Mouse (Mus musculus): ENCODE results near the gene Olfr394. TPM values are rescaled to one million over a fixed set of nuclear protein-coding genes. Genes with fewer than 3 reads are reported as not detected.
"Not testable (repeated sequence)": the region's sequence is repeated elsewhere in the genome, so short reads cannot be mapped to it uniquely, and the experiment has no call there.

The Olfr394 gene
- not detected in 2 replicates for polyA plus RNA-seq (2015; fragmentation: Nextera tagmentation; extraction: Ambion mirVana)

GRCm38 (mm10) chr11:73890671-73891070, at the start of gene Olfr394:
Olfr394 (minus strand) TSS chr11:73890771.
- Histone ChIP-seq H3K9ac (no peak within 1 kb of the TSS), H3K27ac (no peak within 1 kb of the TSS), H3K9me3 (replicated peaks) (no peaks in the 10 kb centered on the region), H3K4me3 (replicated peaks) (no peak within 1 kb of the TSS), H3K27me3 (no peaks in the 10 kb centered on the region), H3K36me3 (no peaks in the 10 kb centered on the region), H3K4me2 (no peak within 1 kb of the TSS), H3K4me1 (replicated peaks) (no peaks in the 10 kb centered on the region)
- no peak for DNase-seq
- no peak for ATAC-seq (ENCODE audit: low read depth)
- WGBS (ENCODE audit: insufficient replicate concordance) = 53% methylated on average over 1 of the region's 1 CpGs

GRCm38 (mm10) chr11:73936377-73936776, 45.8 kb upstream of the Olfr394 start, which contains the start of gene Olfr23:
Olfr23 (plus strand) TSS chr11:73936677.
- H3K4me3 ChIP-seq (replicated peaks) = no peak within 1 kb of the TSS
- H3K4me2 ChIP-seq = no peak within 1 kb of the TSS
- no peaks in the 10 kb centered on the region for H3K4me1 ChIP-seq (replicated peaks)
- no peak for ATAC-seq (ENCODE audit: low read depth)
- no peaks in the 10 kb centered on the region for H3K9me3 ChIP-seq (replicated peaks)
- DNase-seq = no peak
- no peak within 1 kb of the TSS for H3K27ac ChIP-seq
- H3K9ac ChIP-seq = no peak within 1 kb of the TSS
- H3K36me3 ChIP-seq = no peaks in the 10 kb centered on the region
- no peaks in the 10 kb centered on the region for H3K27me3 ChIP-seq

GRCm38 (mm10) chr11:73909199-73909598, 18.6 kb upstream of the Olfr394 start, which contains the start of gene Olfr395:
Olfr395 (minus strand) TSS chr11:73909299.
- H3K36me3 ChIP-seq; H3K4me2 ChIP-seq; H3K9me3 ChIP-seq (replicated peaks); ATAC-seq (ENCODE audit: low read depth); H3K4me3 ChIP-seq (replicated peaks); H3K27ac ChIP-seq; DNase-seq; H3K27me3 ChIP-seq; H3K9ac ChIP-seq; H3K4me1 ChIP-seq (replicated peaks): not testable (repeated sequence)
- 61% methylated on average over 4 of the region's 4 CpGs for WGBS (ENCODE audit: insufficient replicate concordance)

- no peaks in the 10 kb centered on the region for H3K27me3 ChIP-seq
- DNase-seq (no peak), ATAC-seq (ENCODE audit: low read depth) (no peak)
- H3K4me2 ChIP-seq = no peak within 1 kb of the TSS
- H3K27ac ChIP-seq = no peak within 1 kb of the TSS
- H3K36me3 ChIP-seq = no peaks in the 10 kb centered on the region
- no peaks in the 10 kb centered on the region for H3K4me1 ChIP-seq (replicated peaks)
- H3K4me3 ChIP-seq (replicated peaks) = no peak within 1 kb of the TSS
- no peak within 1 kb of the TSS for H3K9ac ChIP-seq
- H3K9me3 ChIP-seq (replicated peaks) = no peaks in the 10 kb centered on the region
Measured at GRCm38 (mm10) chr11:73851354-73851753, 39.2 kb downstream of the Olfr394 start, which contains the start of gene Olfr393. Olfr393 (minus strand) TSS chr11:73851454.

Other genes starting within 250 kb of the Olfr394 start
- not detected in 2 replicates for gene Zfp735, start 202.0 kb downstream of the Olfr394 start, polyA plus RNA-seq (2015; fragmentation: Nextera tagmentation; extraction: Ambion mirVana)
- gene Olfr389, start 110.1 kb downstream of the Olfr394 start, polyA plus RNA-seq (2015; fragmentation: Nextera tagmentation; extraction: Ambion mirVana) = not detected in 2 replicates
- gene Olfr390, start 107.8 kb downstream of the Olfr394 start, polyA plus RNA-seq (2015; fragmentation: Nextera tagmentation; extraction: Ambion mirVana) = not detected in 2 replicates
- not detected in 2 replicates for gene Olfr391-ps, start 87.7 kb downstream of the Olfr394 start, polyA plus RNA-seq (2015; fragmentation: Nextera tagmentation; extraction: Ambion mirVana)
- not detected in 2 replicates for gene Olfr392, start 73.7 kb downstream of the Olfr394 start, polyA plus RNA-seq (2015; fragmentation: Nextera tagmentation; extraction: Ambion mirVana)
- not detected in 2 replicates for gene Olfr393, start 39.3 kb downstream of the Olfr394 start, polyA plus RNA-seq (2015; fragmentation: Nextera tagmentation; extraction: Ambion mirVana)
- gene Olfr395, start 18.5 kb upstream of the Olfr394 start, polyA plus RNA-seq (2015; fragmentation: Nextera tagmentation; extraction: Ambion mirVana) = not detected in 2 replicates
- not detected in 2 replicates for gene Olfr23, start 45.9 kb upstream of the Olfr394 start, polyA plus RNA-seq (2015; fragmentation: Nextera tagmentation; extraction: Ambion mirVana)
- not detected in 2 replicates for gene Olfr397, start 70.0 kb upstream of the Olfr394 start, polyA plus RNA-seq (2015; fragmentation: Nextera tagmentation; extraction: Ambion mirVana)
- not detected in 2 replicates for gene Olfr398, start 99.6 kb upstream of the Olfr394 start, polyA plus RNA-seq (2015; fragmentation: Nextera tagmentation; extraction: Ambion mirVana)
- not detected in 2 replicates for gene Olfr139, start 165.8 kb upstream of the Olfr394 start, polyA plus RNA-seq (2015; fragmentation: Nextera tagmentation; extraction: Ambion mirVana)
- gene Olfr399, start 165.8 kb upstream of the Olfr394 start, polyA plus RNA-seq (2015; fragmentation: Nextera tagmentation; extraction: Ambion mirVana) = not detected in 2 replicates
- gene Zfp616, start 179.2 kb upstream of the Olfr394 start, polyA plus RNA-seq (2015; fragmentation: Nextera tagmentation; extraction: Ambion mirVana) = not detected in 2 replicates
- gene Olfr401, start 222.9 kb upstream of the Olfr394 start, polyA plus RNA-seq (2015; fragmentation: Nextera tagmentation; extraction: Ambion mirVana) = not detected in 2 replicates